Mouse (Mus musculus): ENCODE data around the gene Tmtc2.

The Tmtc2 gene

GRCm38 (mm10) chr10:105403931-105404330 lies 170.3 kb downstream of the Tmtc2 start:
- DNase-seq: no peak

- DNase-seq: no peak
These were observed 171.8 kb downstream of the Tmtc2 start for GRCm38 (mm10) chr10:105402481-105402779.

GRCm38 (mm10) chr10:105401754-105402480 lies 172.3 kb downstream of the Tmtc2 start:
- DNase-seq: no peak

- DNase-seq: no peak
These were observed 174.9 kb downstream of the Tmtc2 start for GRCm38 (mm10) chr10:105399316-105399715.

- no peak for DNase-seq
These were observed 190.2 kb downstream of the Tmtc2 start for GRCm38 (mm10) chr10:105384065-105384464.

- no peak for DNase-seq
These were observed 192.5 kb downstream of the Tmtc2 start for GRCm38 (mm10) chr10:105381705-105382104.

- DNase-seq: no peak
These were observed 193.0 kb downstream of the Tmtc2 start for GRCm38 (mm10) chr10:105381202-105381601.

- no peak for DNase-seq
These were observed 193.7 kb downstream of the Tmtc2 start for GRCm38 (mm10) chr10:105380584-105380983.

GRCm38 (mm10) chr10:105377711-105378110 lies 196.5 kb downstream of the Tmtc2 start:
- no peak for DNase-seq

- DNase-seq: no peak
These were observed 201.0 kb downstream of the Tmtc2 start for GRCm38 (mm10) chr10:105373265-105373664.

- no peak for DNase-seq
These were observed 206.0 kb downstream of the Tmtc2 start for GRCm38 (mm10) chr10:105368242-105368641.

- no peak for DNase-seq
These were observed 209.8 kb downstream of the Tmtc2 start for GRCm38 (mm10) chr10:105364480-105364879.

GRCm38 (mm10) chr10:105350301-105350700 lies 223.9 kb downstream of the Tmtc2 start:
- no peak for DNase-seq

- no peak for DNase-seq
These were observed 228.3 kb downstream of the Tmtc2 start for GRCm38 (mm10) chr10:105345920-105346319.

GRCm38 (mm10) chr10:105332856-105333255 lies 241.4 kb downstream of the Tmtc2 start:
- DNase-seq: no peak

GRCm38 (mm10) chr10:105330327-105330726 lies 243.9 kb downstream of the Tmtc2 start:
- no peak for DNase-seq

GRCm38 (mm10) chr10:105323646-105324192 lies 250.5 kb downstream of the Tmtc2 start:
- DNase-seq: no peak

- DNase-seq: no peak
These were observed 254.8 kb downstream of the Tmtc2 start for GRCm38 (mm10) chr10:105319299-105320057.

GRCm38 (mm10) chr10:105318869-105319268 lies 255.4 kb downstream of the Tmtc2 start:
- DNase-seq: no peak

GRCm38 (mm10) chr10:105312986-105313385 lies 261.3 kb downstream of the Tmtc2 start:
- no peak for DNase-seq

- DNase-seq: no peak
These were observed 276.7 kb downstream of the Tmtc2 start for GRCm38 (mm10) chr10:105297560-105297959.

GRCm38 (mm10) chr10:105292961-105293360 lies 281.3 kb downstream of the Tmtc2 start:
- no peak for DNase-seq

- no peak for DNase-seq
These were observed 285.8 kb downstream of the Tmtc2 start for GRCm38 (mm10) chr10:105288472-105288871.

GRCm38 (mm10) chr10:105287575-105287974 lies 286.7 kb downstream of the Tmtc2 start:
- DNase-seq: no peak
